16 mouse cellular contexts compared by ENCODE assay signal in genomic region chr15:79245321-79245720, GRCm38 (mm10). TPM values are rescaled to one million over a fixed set of nuclear protein-coding genes. Genes with fewer than 3 reads are reported as not detected.
"Had no signal": no experiment of that assay in that cellular context is flagged by ENCODE, and none has a peak within 500 bp of the region (broad histone marks: within the 10 kb centered on the region; RNA-seq: fewer than 3 reads in every experiment).

No protein-coding gene starts in this region.

- H3K4me3 ChIP-seq: left cerebral cortex, adult 2 months; limb, embryonic 10.5 days; liver, embryonic 15.5 days; midbrain, embryonic 15.5 days; neural tube, embryonic 15.5 days had no signal

- H3K9ac ChIP-seq: liver, embryonic 15.5 days; lung, embryonic 14.5 days; midbrain, embryonic 15.5 days had no signal

- ATAC-seq: midbrain, embryonic 15.5 days had no signal

- DNase-seq: kidney, postnatal 25 days; lung, embryonic 14.5 days; lung, postnatal 10 days; thymus, postnatal 4 days had no signal

- H3K27ac ChIP-seq: left cerebral cortex, adult 2 months; limb, embryonic 10.5 days; liver, embryonic 15.5 days; midbrain, embryonic 15.5 days; stomach, postnatal 0 days had no signal

- H3K27me3 ChIP-seq: liver, embryonic 15.5 days; midbrain, embryonic 15.5 days had no signal

- H3K9me3 ChIP-seq: limb, embryonic 10.5 days; liver, embryonic 15.5 days; midbrain, embryonic 15.5 days; neural tube, embryonic 15.5 days had no signal

- H3K4me2 ChIP-seq: liver, embryonic 11.5 days; liver, embryonic 15.5 days; lung, embryonic 14.5 days; midbrain, embryonic 11.5 days; midbrain, embryonic 15.5 days; neural tube, embryonic 15.5 days had no signal

RNA-seq across cellular contexts. Expression of gene Slc16a8, which starts 9.2 kb away (rescaled TPM):
- total RNA-seq: layer of hippocampus, postnatal 25 days; left cerebral cortex, postnatal 14 days; megakaryocyte, adult 5-6 weeks had no signal
- polyA plus RNA-seq: limb, embryonic 10.5 days; liver, embryonic 15.5 days; neural tube, embryonic 11.5 days had no signal

RNA-seq across cellular contexts. Expression of gene Gm49486, which starts 16.1 kb away (rescaled TPM):
- polyA plus RNA-seq: liver, embryonic 15.5 days had no signal

RNA-seq across cellular contexts. Expression of gene Baiap2l2, which starts 40.0 kb away (rescaled TPM):
- total RNA-seq: megakaryocyte, adult 5-6 weeks had no signal
